In genomic region chr9:106417841-106418625, GRCm38 (mm10) we compare ENCODE assay signal across 8 mouse cellular contexts. TPM values are rescaled to one million over a fixed set of nuclear protein-coding genes. Genes with fewer than 3 reads are reported as not detected.
DNase-seq lines count a peak whose midpoint lies in the region; ATAC-seq and TF ChIP-seq lines count a peak whose summit lies in the region.

No protein-coding gene starts in this region.

- H3K79me2 ChIP-seq in MEL (ENCODE audit: control insufficient read depth, insufficient read depth, low read length, poor library complexity): no peaks in the 10 kb centered on the region

- H3K36me3 ChIP-seq in MEL (ENCODE audit: control insufficient read depth in 1 of 2, insufficient read depth in 2 of 2, low read length in 2 of 2): peaks cover 0 to 2% of the 10 kb centered on the region in 2 experiments; a peak in 2 of 4 replicates
- no peaks in the 10 kb centered on the region for H3K36me3 ChIP-seq in hindbrain, embryonic 12.5 days
- no peaks in the 10 kb centered on the region for H3K36me3 ChIP-seq in lung, embryonic 16.5 days (ENCODE audit: control insufficient read depth, insufficient read depth, low read length)

- peak; percentile 19 for TF ChIP-seq RAD21 in MEL (IDR thresholded peaks at IDR 0.05; ENCODE audit: low read depth, low read length)

- peak; percentile 52 for ATAC-seq in hindbrain, embryonic 12.5 days (ENCODE audit: low FRiP score)
- ATAC-seq in lung, embryonic 16.5 days (ENCODE audit: low read depth): peak; percentile 82

- TF ChIP-seq EP300 in MEL (IDR thresholded peaks at IDR 0.05; ENCODE audit: low read depth in 1 of 2, low read length in 2 of 2): peak; percentile 9 to 40; a peak in 3 of 4 replicates

- no peak overlapping the region for H3K9ac ChIP-seq in MEL (ENCODE audit: control insufficient read depth, low read depth, low read length, poor library complexity, severe bottlenecking)
- H3K9ac ChIP-seq in hindbrain, embryonic 12.5 days: peak overlapping the region; percentile 54
- H3K9ac ChIP-seq in lung, embryonic 16.5 days (ENCODE audit: low read length): peak overlapping the region; percentile 65

- peak overlapping the region; percentile 56 for H3K4me2 ChIP-seq in hindbrain, embryonic 12.5 days (replicated peaks)
- H3K4me2 ChIP-seq in lung, embryonic 16.5 days (ENCODE audit: low read depth, low read length): peak overlapping the region; percentile 71

- H3K9me3 ChIP-seq in MEL (replicated peaks; ENCODE audit: insufficient read depth, low read length): no peaks in the 10 kb centered on the region
- no peaks in the 10 kb centered on the region for H3K9me3 ChIP-seq in hindbrain, embryonic 12.5 days (replicated peaks)
- H3K9me3 ChIP-seq in lung, embryonic 16.5 days (ENCODE audit: control insufficient read depth, low read length): no peaks in the 10 kb centered on the region

- peak; percentile 82 for DNase-seq in MEL (ENCODE audit: low read depth, low spot score)
- peak; percentile 93 for DNase-seq in cerebellum, postnatal 10 days
- DNase-seq in frontal cortex, postnatal 25 days (ENCODE audit: low spot score in 2 of 2): peak; percentile 88 to 92
- peak; percentile 83 to 87 for DNase-seq in layer of hippocampus, postnatal 14 days (ENCODE audit: low spot score in 2 of 2)
- peak; percentile 84 for DNase-seq in ovary, postnatal 36 days (ENCODE audit: low spot score)
- DNase-seq in urinary bladder, postnatal 4 days (ENCODE audit: low spot score in 2 of 2): peak; percentile 77 to 90

- H3K27me3 ChIP-seq in MEL (ENCODE audit: control insufficient read depth in 1 of 2, insufficient read depth in 2 of 2, low read length in 2 of 2): no peaks in the 10 kb centered on the region
- H3K27me3 ChIP-seq in hindbrain, embryonic 12.5 days: peaks cover 5% of the 10 kb centered on the region; the same call in 1 of the 2 replicates
- H3K27me3 ChIP-seq in lung, embryonic 16.5 days (ENCODE audit: control insufficient read depth, insufficient read depth, low read depth, low read length): no peaks in the 10 kb centered on the region

- H3K27ac ChIP-seq in MEL (ENCODE audit: control insufficient read depth, low read depth, low read length): no peak overlapping the region
- H3K27ac ChIP-seq in hindbrain, embryonic 12.5 days: peak overlapping the region; percentile 44; the same call in 1 of the 2 replicates
- H3K27ac ChIP-seq in lung, embryonic 16.5 days (ENCODE audit: low read length): peak overlapping the region; percentile 57

- peaks cover 0 to 23% of the 10 kb centered on the region in 2 experiments; a peak in 2 of 4 replicates for H3K4me1 ChIP-seq in MEL (ENCODE audit: control insufficient read depth in 1 of 2, insufficient read depth in 2 of 2, low read length in 2 of 2)
- peaks cover 34% of the 10 kb centered on the region for H3K4me1 ChIP-seq in hindbrain, embryonic 12.5 days
- H3K4me1 ChIP-seq in lung, embryonic 16.5 days (replicated peaks; ENCODE audit: control insufficient read depth, insufficient read depth, low read length): peaks cover 27% of the 10 kb centered on the region

- no peak overlapping the region for H3K4me3 ChIP-seq in MEL (ENCODE audit: control insufficient read depth in 1 of 2, insufficient read depth in 1 of 2, low read depth in 2 of 2, low read length in 2 of 2)
- H3K4me3 ChIP-seq in hindbrain, embryonic 12.5 days: peak overlapping the region; percentile 30
- H3K4me3 ChIP-seq in lung, embryonic 16.5 days (ENCODE audit: low read length): peak overlapping the region; percentile 28

- 16% methylated on average over 29 of the region's 29 CpGs for whole genome bisulfite sequencing in hindbrain, embryonic 12.5 days
- 13% methylated on average over 29 of the region's 29 CpGs for WGBS in lung, embryonic 16.5 days

- TF ChIP-seq POLR2A in MEL (IDR thresholded peaks at IDR 0.05; ENCODE audit: control insufficient read depth in 1 of 2, insufficient read depth in 1 of 2, low read depth in 1 of 2, low read length in 2 of 2, poor library complexity in 1 of 2): no peak

- TF ChIP-seq CTCF in MEL (IDR thresholded peaks at IDR 0.05 in 2 of 3, conservative IDR thresholded peaks at IDR 0.05 in 1 of 3; ENCODE audit: control insufficient read depth in 1 of 3, insufficient read depth in 1 of 3, low read depth in 2 of 3, low read length in 3 of 3, poor library complexity in 1 of 3, severe bottlenecking in 1 of 3): peak in 2 of 3 experiments; percentile 38 to 41; a peak in 4 of 6 replicates

TF ChIP-seq in MEL, 35 proteins besides CTCF, POLR2A, EP300 and RAD21:
- TF ChIP-seq MYB (IDR thresholded peaks at IDR 0.05; ENCODE audit: low read depth, low read length) (no peak), POLR2AphosphoS2 (IDR thresholded peaks at IDR 0.05; ENCODE audit: low read length) (no peak), SIN3A (IDR thresholded peaks at IDR 0.05; ENCODE audit: low read length) (no peak), CHD1 (IDR thresholded peaks at IDR 0.05; ENCODE audit: low read depth, low read length) (no peak), POLR2AphosphoS5 (IDR thresholded peaks at IDR 0.05; ENCODE audit: borderline replicate concordance, low read depth, low read length) (no peak), CHD2 (IDR thresholded peaks at IDR 0.05; ENCODE audit: low read length) (no peak), RCOR1 (IDR thresholded peaks at IDR 0.05; ENCODE audit: low read depth, low read length) (peak; percentile 86; the same call in 1 of the 2 replicates), SMC3 (IDR thresholded peaks at IDR 0.05; ENCODE audit: low read depth, low read length) (peak; percentile 33; the same call in 1 of the 2 replicates), TCF12 (IDR thresholded peaks at IDR 0.05; ENCODE audit: low read depth, low read length) (no peak), MYC (IDR thresholded peaks at IDR 0.05; ENCODE audit: low read depth, low read length) (no peak), MAZ (IDR thresholded peaks at IDR 0.05; ENCODE audit: low read depth, low read length) (0 out of 2 replicates have a peak, but pooled peaks have one; percentile 49), HCFC1 (IDR thresholded peaks at IDR 0.05; ENCODE audit: low read depth, low read length) (no peak), MEF2A (IDR thresholded peaks at IDR 0.05; ENCODE audit: extremely low read depth, insufficient replicate concordance, low read depth, low read length, poor library complexity, severe bottlenecking) (peak; percentile 86; the same call in 1 of the 2 replicates), USF1 (IDR thresholded peaks at IDR 0.05; ENCODE audit: low read depth, low read length) (no peak), ETS1 (IDR thresholded peaks at IDR 0.05; ENCODE audit: low read depth, low read length) (peak; percentile 27; the same call in 1 of the 2 replicates), TAL1 (IDR thresholded peaks at IDR 0.05; ENCODE audit: low read length) (no peak)

RNA-seq across cellular contexts. Expression of gene Rpl29, which starts 11.2 kb away (rescaled TPM):
- 49.4 and 60.8 TPM in 2 replicates for total RNA-seq in MEL (2012; rRNA removed)
- polyA plus RNA-seq in MEL (2012; ENCODE audit: insufficient read depth in 1 of 2, insufficient read length in 2 of 2, low read depth in 1 of 2, low replicate concordance in 2 of 2, missing spikeins in 1 of 2): 100 to 1,000 TPM in 1 of 2 experiments, not detected in 1; 761 TPM
- 629 and 723 TPM in 2 replicates for polyA plus RNA-seq in hindbrain, embryonic 12.5 days (2016; fragmentation: Nextera tagmentation; extraction: Ambion mirVana)
- total RNA-seq in layer of hippocampus, postnatal 14 days (2021): 100 to 1,000 TPM; 295 to 325 TPM
- polyA plus RNA-seq in lung, embryonic 16.5 days (2015; fragmentation: Nextera tagmentation; extraction: Ambion mirVana): 951 and 977 TPM in 2 replicates

RNA-seq across cellular contexts. Expression of gene Acy1, which starts 20.1 kb away (rescaled TPM):
- 38.7 and 40.9 TPM in 2 replicates for total RNA-seq in MEL (2012; rRNA removed)
- 10 to 100 TPM in 1 of 2 experiments, not detected in 1; 61.5 TPM for polyA plus RNA-seq in MEL (2012; ENCODE audit: insufficient read depth in 1 of 2, insufficient read length in 2 of 2, low read depth in 1 of 2, low replicate concordance in 2 of 2, missing spikeins in 1 of 2)
- polyA plus RNA-seq in hindbrain, embryonic 12.5 days (2016; fragmentation: Nextera tagmentation; extraction: Ambion mirVana): 29.0 and 30.7 TPM in 2 replicates
- 10 to 100 TPM; 10.3 to 11.5 TPM for total RNA-seq in layer of hippocampus, postnatal 14 days (2021)
- polyA plus RNA-seq in lung, embryonic 16.5 days (2015; fragmentation: Nextera tagmentation; extraction: Ambion mirVana): 25.0 and 29.7 TPM in 2 replicates

RNA-seq across cellular contexts. Expression of gene Abhd14b, which starts 29.2 kb away (rescaled TPM):
- total RNA-seq in MEL (2012; rRNA removed): 2.7 and 3.4 TPM in 2 replicates
- polyA plus RNA-seq in MEL (2012; ENCODE audit: insufficient read depth in 1 of 2, insufficient read length in 2 of 2, low read depth in 1 of 2, low replicate concordance in 2 of 2, missing spikeins in 1 of 2): 1 to 10 TPM in 1 of 2 experiments, not detected in 1; 6.5 TPM
- polyA plus RNA-seq in hindbrain, embryonic 12.5 days (2016; fragmentation: Nextera tagmentation; extraction: Ambion mirVana): 7.6 and 8.5 TPM in 2 replicates
- total RNA-seq in layer of hippocampus, postnatal 14 days (2021): 10 to 100 TPM in 1 of 2 experiments, 1 to 10 TPM in 1; 9.6 to 12.4 TPM
- polyA plus RNA-seq in lung, embryonic 16.5 days (2015; fragmentation: Nextera tagmentation; extraction: Ambion mirVana): 18.0 and 21.8 TPM in 2 replicates

RNA-seq across cellular contexts. Expression of gene Abhd14a, which starts 29.4 kb away (rescaled TPM):
- total RNA-seq in MEL (2012; rRNA removed): 22.8 and 25.1 TPM in 2 replicates
- 10 to 100 TPM in 1 of 2 experiments, not detected in 1; 48.7 TPM for polyA plus RNA-seq in MEL (2012; ENCODE audit: insufficient read depth in 1 of 2, insufficient read length in 2 of 2, low read depth in 1 of 2, low replicate concordance in 2 of 2, missing spikeins in 1 of 2)
- polyA plus RNA-seq in hindbrain, embryonic 12.5 days (2016; fragmentation: Nextera tagmentation; extraction: Ambion mirVana): 37.5 and 39.7 TPM in 2 replicates
- 10 to 100 TPM; 40.9 to 41.8 TPM for total RNA-seq in layer of hippocampus, postnatal 14 days (2021)
- polyA plus RNA-seq in lung, embryonic 16.5 days (2015; fragmentation: Nextera tagmentation; extraction: Ambion mirVana): 52.8 and 56.0 TPM in 2 replicates

RNA-seq across cellular contexts. Expression of gene Pcbp4, which starts 35.1 kb away (rescaled TPM):
- total RNA-seq in MEL (2012; rRNA removed): 7.7 and 9.2 TPM in 2 replicates
- 10 to 100 TPM in 1 of 2 experiments, not detected in 1; 36.6 TPM for polyA plus RNA-seq in MEL (2012; ENCODE audit: insufficient read depth in 1 of 2, insufficient read length in 2 of 2, low read depth in 1 of 2, low replicate concordance in 2 of 2, missing spikeins in 1 of 2)
- 308 and 309 TPM in 2 replicates for polyA plus RNA-seq in hindbrain, embryonic 12.5 days (2016; fragmentation: Nextera tagmentation; extraction: Ambion mirVana)
- 100 to 1,000 TPM; 181 to 195 TPM for total RNA-seq in layer of hippocampus, postnatal 14 days (2021)
- polyA plus RNA-seq in lung, embryonic 16.5 days (2015; fragmentation: Nextera tagmentation; extraction: Ambion mirVana): 58.6 and 60.7 TPM in 2 replicates

Comparison
In these comparisons a context has a peak if more than half of its experiments do, and no peak if none do; other contexts are left out.
1. H3K4me3 ChIP-seq: peak in hindbrain, embryonic 12.5 days (single experiment) and lung, embryonic 16.5 days (single experiment); none in MEL (0 of 2).
2. Peak in every context shown above with its lines, with median percentiles within 50 percentile points of each other: DNase-seq.